Mouse (Mus musculus) layer of hippocampus, adult 9-10 months (tissue): ENCODE measurements around the gene Zfand3.

Experiments
- DNase-seq: peaks from one replicate; pipeline ENCODE4 v3.0.0; 2022; ENCODE audit warnings: low spot score

Gene Zfand3

DNA sequence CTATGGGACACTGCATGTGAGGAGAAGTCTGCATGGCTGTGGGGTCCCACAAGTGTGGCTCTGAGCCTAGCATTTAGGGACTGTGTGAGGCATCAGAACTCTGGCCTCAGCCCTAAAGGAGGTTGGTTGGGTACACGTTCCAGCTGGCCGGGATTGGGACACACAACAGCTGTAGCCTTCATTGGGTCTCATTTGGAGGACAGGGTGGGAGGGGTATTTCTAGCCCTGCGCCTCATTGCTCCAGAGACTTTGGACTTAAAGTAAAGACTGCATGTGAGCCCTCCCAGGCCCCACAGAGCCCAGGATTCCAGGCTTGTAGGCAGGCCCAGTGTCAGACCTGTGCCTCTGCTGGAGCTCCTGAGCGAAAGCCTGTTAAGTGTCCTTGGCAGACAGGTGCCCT lies 225.9 kb downstream of the Zfand3 start:
- no peak for DNase-seq

GRCm38 (mm10) chr17:30231483-30231882 lies 226.9 kb downstream of the Zfand3 start:
- no peak for DNase-seq

DNA sequence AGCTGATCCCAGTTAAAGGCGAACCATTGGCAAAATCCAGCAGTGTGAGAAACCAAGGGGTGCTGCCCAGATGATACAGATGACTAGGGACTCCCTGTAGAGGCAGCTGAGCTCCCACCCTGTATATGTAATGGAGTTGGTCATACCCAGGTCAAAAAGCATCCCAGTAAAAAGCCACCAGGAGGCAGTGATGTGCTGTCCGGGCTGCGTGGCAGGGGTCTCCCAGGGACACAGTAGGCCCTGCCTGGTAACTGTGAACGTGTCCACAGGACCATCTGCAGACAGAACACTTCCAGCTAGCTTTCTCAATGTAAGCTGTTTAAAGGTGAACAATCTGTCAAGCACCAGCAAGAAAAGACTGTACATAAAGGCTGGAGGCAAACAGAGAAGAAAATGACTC lies 228.2 kb downstream of the Zfand3 start:
- DNase-seq: no peak

- DNase-seq: no peak
Observed at GRCm38 (mm10) chr17:30235380-30235779, 230.8 kb downstream of the Zfand3 start.

GRCm38 (mm10) chr17:30236611-30237010 lies 232.1 kb downstream of the Zfand3 start:
- no peak for DNase-seq

GRCm38 (mm10) chr17:30237600-30237999 lies 233.1 kb downstream of the Zfand3 start:
- DNase-seq: no peak

- no peak for DNase-seq
Observed at GRCm38 (mm10) chr17:30239458-30239857, 234.9 kb downstream of the Zfand3 start.

DNA sequence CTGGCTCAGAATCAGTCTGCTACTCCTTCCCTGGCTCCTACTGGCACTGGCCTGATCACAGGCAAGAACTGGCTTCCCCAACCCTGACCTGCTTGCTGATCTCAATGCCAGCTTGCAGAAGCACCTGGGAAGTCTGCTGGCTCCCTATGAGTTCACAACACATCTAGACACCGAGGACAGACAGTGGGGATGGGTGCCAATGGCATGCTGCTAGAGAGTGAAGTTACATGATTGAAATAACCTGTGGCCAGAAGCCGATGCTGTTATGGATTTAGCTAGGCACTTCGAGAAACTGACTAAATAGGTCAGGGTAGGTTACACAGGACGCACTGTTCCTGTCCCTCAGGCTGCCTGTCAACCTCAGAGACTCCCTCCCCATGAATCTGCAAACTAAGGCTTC lies 236.1 kb downstream of the Zfand3 start:
- no peak for DNase-seq

- no peak for DNase-seq
Observed at GRCm38 (mm10) chr17:30241061-30241460, 236.5 kb downstream of the Zfand3 start.

DNA sequence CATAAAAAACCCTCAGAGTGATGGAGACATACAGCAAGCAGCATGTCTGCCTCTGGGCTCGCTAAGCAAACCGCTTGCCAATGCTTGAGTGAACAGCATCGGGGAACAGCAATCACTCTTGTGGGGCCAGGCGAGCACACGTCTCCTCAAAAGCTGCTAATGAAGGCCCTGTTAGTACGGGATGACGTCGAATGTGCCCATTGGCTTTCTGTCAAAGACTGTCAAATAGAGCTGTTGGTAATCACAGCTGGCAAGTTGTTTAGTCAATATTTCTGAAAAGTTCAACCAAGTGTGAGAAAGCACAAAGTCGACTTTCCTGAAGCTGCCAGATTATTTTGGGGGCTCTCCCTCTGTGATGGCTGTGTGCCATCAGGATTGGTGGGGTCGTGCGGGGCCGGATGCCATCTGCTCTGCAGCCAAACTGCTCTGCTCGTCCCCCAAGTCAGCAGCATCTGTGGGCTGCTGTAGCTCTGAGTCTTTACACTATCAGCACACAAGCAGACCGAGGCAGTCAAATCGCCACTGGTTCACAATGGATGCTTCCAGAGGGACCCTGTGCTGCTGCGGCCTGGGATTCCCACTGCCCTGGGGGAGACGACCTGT lies 237.3 kb downstream of the Zfand3 start:
- no peak for DNase-seq

GRCm38 (mm10) chr17:30242647-30243046 lies 238.1 kb downstream of the Zfand3 start:
- no peak for DNase-seq

GRCm38 (mm10) chr17:30243540-30243939 lies 239.0 kb downstream of the Zfand3 start:
- DNase-seq: no peak

DNA sequence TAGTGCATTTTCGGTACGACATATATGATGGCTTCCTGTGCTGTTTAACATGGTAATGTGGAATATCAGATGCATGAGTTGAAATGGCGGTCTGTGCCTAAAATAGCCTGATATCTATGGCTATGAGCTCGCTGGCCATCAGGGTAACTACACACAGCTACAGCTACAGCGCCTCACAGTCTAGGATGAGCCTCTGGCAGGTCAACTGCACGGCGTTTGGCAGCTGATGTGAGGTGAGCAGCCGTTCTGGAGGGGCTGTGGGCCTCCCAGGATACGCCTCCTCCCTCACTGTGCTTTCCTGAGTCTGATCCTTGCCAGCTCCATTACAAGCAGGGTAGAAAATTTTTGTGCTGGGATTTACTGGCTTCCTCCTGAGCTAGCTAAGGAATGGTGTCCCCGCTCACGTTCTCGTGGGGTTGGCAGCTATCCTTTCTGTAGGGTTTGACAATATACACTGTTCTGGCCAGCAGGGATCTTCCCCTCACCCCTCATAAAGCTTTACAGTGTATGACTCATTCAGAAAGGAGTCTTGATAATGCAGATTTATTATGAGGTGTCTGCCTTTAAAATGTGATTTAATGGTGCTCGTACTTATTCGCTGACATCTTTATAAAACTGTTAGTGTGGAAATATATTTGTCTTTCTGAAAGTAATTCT lies 240.2 kb downstream of the Zfand3 start:
- no peak for DNase-seq

GRCm38 (mm10) chr17:30245308-30245706 lies 240.8 kb downstream of the Zfand3 start:
- no peak for DNase-seq

GRCm38 (mm10) chr17:30253028-30253427 lies 248.5 kb downstream of the Zfand3 start:
- DNase-seq: no peak

DNA sequence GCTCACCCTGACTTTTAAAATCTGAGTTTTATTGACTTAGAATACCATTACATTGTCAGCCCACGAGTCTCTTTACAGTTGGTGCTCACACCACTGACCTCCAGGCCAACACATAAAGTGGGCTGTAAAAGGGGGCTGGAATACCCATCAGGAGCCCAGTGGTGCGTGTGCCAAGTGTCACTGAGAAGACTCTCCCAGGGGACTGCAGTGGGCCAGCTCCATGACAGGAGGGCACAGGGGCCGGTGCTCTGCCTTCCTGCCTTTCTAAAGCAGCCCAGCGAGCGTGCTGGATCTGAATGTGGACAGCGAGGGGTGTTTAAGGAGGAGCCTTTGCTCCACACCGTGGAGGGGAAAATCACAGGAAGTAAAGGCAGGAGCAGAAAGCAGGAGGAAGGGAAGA lies 249.4 kb downstream of the Zfand3 start:
- no peak for DNase-seq

DNA sequence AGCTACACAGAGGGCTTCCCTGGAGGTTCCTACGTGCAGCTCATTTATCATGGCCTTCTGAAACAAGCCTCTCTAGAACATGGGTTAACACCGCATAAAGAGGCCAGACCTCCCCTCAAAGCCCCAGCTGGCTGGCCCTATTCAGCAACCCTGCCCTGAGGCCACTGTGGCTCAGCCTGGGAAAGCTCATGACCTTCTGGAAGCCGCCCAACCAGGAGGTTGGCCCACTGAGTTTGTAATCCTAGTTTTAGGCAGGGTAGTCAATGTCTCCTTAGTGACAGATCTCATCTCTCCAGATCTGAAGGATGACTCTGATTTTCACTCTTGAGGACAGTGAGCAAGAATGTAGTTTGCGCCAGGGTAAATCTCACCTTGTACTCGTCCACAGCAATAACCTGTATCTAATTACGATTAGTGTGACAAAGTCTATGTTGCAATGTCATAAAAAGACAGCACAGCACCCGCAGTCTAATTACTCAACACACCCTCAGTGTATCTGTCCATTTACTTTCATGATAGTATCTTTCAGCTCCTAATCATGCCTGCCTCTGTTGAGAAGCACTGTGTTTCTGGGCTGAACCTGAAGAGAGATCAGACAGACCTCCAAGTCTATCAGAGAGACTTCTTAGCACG lies 251.5 kb downstream of the Zfand3 start:
- no peak for DNase-seq

DNA sequence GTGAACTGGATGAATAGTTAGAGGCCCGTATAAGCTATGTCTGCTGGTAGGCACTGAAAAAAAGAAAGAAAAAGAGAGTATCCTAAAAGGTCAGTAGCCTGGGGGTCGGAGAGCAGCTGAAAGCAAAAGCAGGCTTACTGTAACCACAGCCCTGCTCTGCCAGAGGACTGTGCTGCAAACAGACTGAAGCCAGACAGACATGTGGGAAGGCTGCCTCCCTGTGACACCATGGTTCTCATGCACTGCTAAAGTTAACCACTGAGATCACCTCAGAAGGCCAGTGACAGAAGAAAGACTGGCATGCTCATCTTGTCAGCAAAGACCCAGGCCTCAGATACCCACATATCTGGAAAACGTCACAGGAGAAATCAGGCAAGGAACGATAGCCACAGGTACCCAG lies 253.9 kb downstream of the Zfand3 start:
- DNase-seq: no peak

GRCm38 (mm10) chr17:30259938-30260337 lies 255.4 kb downstream of the Zfand3 start:
- no peak for DNase-seq
